Mouse (Mus musculus) cerebellum, adult 2 months (tissue): ENCODE results near the gene Ndufa13. TPM values are rescaled to one million over a fixed set of nuclear protein-coding genes. Genes with fewer than 3 reads are reported as not detected.
A peak's percentile ranks its signal among the peaks of the same experiment; 100 is the strongest.

ENCODE experiments used
- DNase-seq, 2 experiments: peaks; one replicate each; pipeline ENCODE4 v3.0.0; 2021
- H3K27ac ChIP-seq: fragments of 200-500 bp; 2 replicates; pipeline ENCODE4 v1.5.1; 2012; ENCODE audit warnings: low read length, control low read depth, inconsistent platforms; ENCODE audit not compliant: insufficient read depth
- H3K27me3 ChIP-seq: fragments of 200-500 bp; 2 replicates; pipeline ENCODE4 v1.6.1; 2012; ENCODE audit warnings: inconsistent platforms, mild to moderate bottlenecking, low read length, moderate library complexity; ENCODE audit not compliant: control insufficient read depth, insufficient read depth
- H3K4me1 ChIP-seq: fragments of 200-500 bp; 2 replicates; pipeline ENCODE4 v1.6.1; 2011; ENCODE audit warnings: low read length; ENCODE audit not compliant: control insufficient read depth, insufficient read depth
- H3K4me3 ChIP-seq: fragments of 200-500 bp; replicated peaks from 2 replicates; pipeline ENCODE3; 2011; ENCODE audit warnings: mild to moderate bottlenecking, low read depth, low read length, control low read depth; ENCODE audit not compliant: insufficient read depth
- CTCF ChIP-seq: fragments of 200-500 bp; IDR thresholded peaks from 2 replicates; pipeline ENCODE4 v1.5.1; 2011; ENCODE audit warnings: low read depth, mild to moderate bottlenecking, control low read depth, low read length, moderate library complexity, borderline replicate concordance; ENCODE audit not compliant: insufficient read depth
- POLR2A ChIP-seq: fragments of 200-500 bp; IDR thresholded peaks from 2 replicates; pipeline ENCODE4 v1.6.1; 2011; ENCODE audit warnings: low read length, control low read depth, borderline replicate concordance; ENCODE audit not compliant: insufficient read depth
- WGBS: fragments of 180-500 bp; shearing (Covaris S2); methylation state at CpG from one replicate; pipeline ENCODE4 v1.1.7; 2018; 5-methylcytosine and 5-hydroxymethylcytosine counted together
- polyA plus RNA-seq: library from polyadenylated mRNA; depleted of rRNA; stranded (reverse); fragments of >200 nt; gene quantifications from 2 replicates; pipeline ENCODE4 v1.2.3, GENCODE M21; 2012

Gene Ndufa13
- polyA plus RNA-seq, 1 experiment, result 239 TPM

GRCm38 (mm10) chr8:69919876-69920662 is 17.7 kb upstream of the Ndufa13 start:
- Histone ChIP-seq H3K27me3 (no peaks in the 10 kb centered on the region), H3K27ac (peak overlapping the region; percentile 36; the same call in 1 of the 2 replicates), H3K4me3 (no peak overlapping the region), H3K4me1 (peaks cover 7% of the 10 kb centered on the region)
- DNase-seq, result peak in 1 of 2 experiments; percentile 38
- TF ChIP-seq CTCF, result no peak
- WGBS, result 47% methylated on average over 11 of the region's 11 CpGs

GRCm38 (mm10) chr8:69919010-69919409 is 16.7 kb upstream of the Ndufa13 start:
- 31% methylated on average over 1 of the region's 1 CpGs for WGBS
- Histone ChIP-seq H3K4me1 (peaks cover 7% of the 10 kb centered on the region), H3K27me3 (no peaks in the 10 kb centered on the region), H3K4me3 (no peak overlapping the region), H3K27ac (no peak overlapping the region)
- DNase-seq, result peak; percentile 74 to 79
- TF ChIP-seq CTCF, result peak; percentile 89
- TF ChIP-seq POLR2A, result no peak

GRCm38 (mm10) chr8:69918506-69918905 is 16.1 kb upstream of the Ndufa13 start:
- H3K27me3 ChIP-seq, result no peaks in the 10 kb centered on the region
- peaks cover 7% of the 10 kb centered on the region for H3K4me1 ChIP-seq
- no peak overlapping the region for H3K27ac ChIP-seq
- TF ChIP-seq POLR2A (no peak), CTCF (no peak)
- DNase-seq, result no peak
- no peak overlapping the region for H3K4me3 ChIP-seq

- no peak overlapping the region for H3K4me3 ChIP-seq
- no peaks in the 10 kb centered on the region for H3K27me3 ChIP-seq
- no peak overlapping the region for H3K27ac ChIP-seq
- 25% methylated on average over 5 of the region's 5 CpGs for WGBS
- H3K4me1 ChIP-seq, result no peaks in the 10 kb centered on the region; the same call in 1 of the 2 replicates
- no peak for DNase-seq
- no peak for TF ChIP-seq CTCF
- TF ChIP-seq POLR2A, result no peak
These were observed 13.4 kb upstream of the Ndufa13 start for GRCm38 (mm10) chr8:69915748-69916147.

GRCm38 (mm10) chr8:69914526-69914925 is 12.2 kb upstream of the Ndufa13 start:
- TF ChIP-seq POLR2A (no peak), CTCF (no peak)
- WGBS, result 79% methylated on average over 4 of the region's 4 CpGs

GRCm38 (mm10) chr8:69912478-69913074 is 10.2 kb upstream of the Ndufa13 start:
- TF ChIP-seq CTCF (no peak), POLR2A (no peak)
- Histone ChIP-seq H3K4me3 (no peak overlapping the region), H3K4me1 (no peaks in the 10 kb centered on the region), H3K27ac (no peak overlapping the region), H3K27me3 (no peaks in the 10 kb centered on the region)
- 86% methylated on average over 12 of the region's 12 CpGs for WGBS
- no peak for DNase-seq

More at GRCm38 (mm10) chr8:69914526-69914925, 12.2 kb upstream of the Ndufa13 start:
- DNase-seq, result no peak
- Histone ChIP-seq H3K4me3 (no peak overlapping the region), H3K4me1 (no peaks in the 10 kb centered on the region), H3K27ac (no peak overlapping the region), H3K27me3 (no peaks in the 10 kb centered on the region)

GRCm38 (mm10) chr8:69911917-69912316 is 9.6 kb upstream of the Ndufa13 start:
- Histone ChIP-seq H3K27me3 (no peaks in the 10 kb centered on the region), H3K4me3 (no peak overlapping the region), H3K27ac (no peak overlapping the region), H3K4me1 (no peaks in the 10 kb centered on the region)
- no peak for TF ChIP-seq POLR2A
- TF ChIP-seq CTCF, result no peak
- 89% methylated on average over 13 of the region's 13 CpGs for WGBS
- no peak for DNase-seq

GRCm38 (mm10) chr8:69907106-69907505 is 4.7 kb upstream of the Ndufa13 start:
- DNase-seq, result no peak
- Histone ChIP-seq H3K4me3 (no peak overlapping the region), H3K27me3 (no peaks in the 10 kb centered on the region), H3K27ac (no peak overlapping the region), H3K4me1 (0 out of 2 replicates have a peak, but pooled peaks cover 4% of the 10 kb centered on the region)
- 76% methylated on average over 2 of the region's 2 CpGs for WGBS
- TF ChIP-seq CTCF (no peak), POLR2A (no peak)
